Mouse (Mus musculus): ENCODE measurements around the gene Gm28047. TPM values are rescaled to one million over a fixed set of nuclear protein-coding genes. Genes with fewer than 3 reads are reported as not detected.

The Gm28047 gene
- polyA plus RNA-seq, 1 experiment from 2014 or later: not detected

GRCm38 (mm10) chr15:102532106-102532900 lies 92.6 kb downstream of the Gm28047 start:
- Histone ChIP-seq H3K36me3 (peaks cover 86% of the 10 kb centered on the region), H3K9ac (no peak overlapping the region), H3K4me1 (no peaks in the 10 kb centered on the region), H3K27me3 (replicated peaks) (no peaks in the 10 kb centered on the region), H3K27ac (no peak overlapping the region), H3K4me3 (no peak overlapping the region), H3K4me2 (no peak overlapping the region), H3K9me3 (replicated peaks) (no peaks in the 10 kb centered on the region)
- 79% methylated on average over 3 of the region's 3 CpGs for whole genome bisulfite sequencing (ENCODE audit: insufficient replicate concordance)
- no peak for ATAC-seq

- whole genome bisulfite sequencing (ENCODE audit: insufficient replicate concordance): 80% methylated on average over 4 of the region's 4 CpGs
- Histone ChIP-seq H3K27ac (no peak overlapping the region), H3K4me2 (no peak overlapping the region), H3K36me3 (peaks cover 80% of the 10 kb centered on the region), H3K9me3 (replicated peaks) (no peaks in the 10 kb centered on the region), H3K9ac (no peak overlapping the region), H3K4me1 (no peaks in the 10 kb centered on the region), H3K4me3 (no peak overlapping the region), H3K27me3 (replicated peaks) (no peaks in the 10 kb centered on the region)
- no peak for ATAC-seq
These were observed 93.3 kb downstream of the Gm28047 start for GRCm38 (mm10) chr15:102531586-102531985.

- H3K4me1 ChIP-seq: no peaks in the 10 kb centered on the region
- no peaks in the 10 kb centered on the region for H3K27me3 ChIP-seq (replicated peaks)
- whole genome bisulfite sequencing (ENCODE audit: insufficient replicate concordance): 63% methylated on average over 4 of the region's 4 CpGs
- no peak overlapping the region for H3K9ac ChIP-seq
- H3K36me3 ChIP-seq: peaks cover 73% of the 10 kb centered on the region
- no peak for ATAC-seq
- H3K9me3 ChIP-seq (replicated peaks): no peaks in the 10 kb centered on the region
- no peak overlapping the region for H3K4me3 ChIP-seq
- H3K4me2 ChIP-seq: no peak overlapping the region
- H3K27ac ChIP-seq: no peak overlapping the region
These were observed 94.3 kb downstream of the Gm28047 start for GRCm38 (mm10) chr15:102530566-102530965.

- H3K36me3 ChIP-seq: peaks cover 68% of the 10 kb centered on the region
- no peaks in the 10 kb centered on the region for H3K27me3 ChIP-seq (replicated peaks)
- WGBS (ENCODE audit: insufficient replicate concordance): 81% methylated on average over 1 of the region's 1 CpGs
- no peak overlapping the region for H3K4me2 ChIP-seq
- no peak overlapping the region for H3K27ac ChIP-seq
- H3K9ac ChIP-seq: no peak overlapping the region
- H3K4me3 ChIP-seq: no peak overlapping the region
- H3K9me3 ChIP-seq (replicated peaks): no peaks in the 10 kb centered on the region
- no peak for ATAC-seq
- no peaks in the 10 kb centered on the region for H3K4me1 ChIP-seq
These were observed 96.5 kb downstream of the Gm28047 start for GRCm38 (mm10) chr15:102528396-102528795.

GRCm38 (mm10) chr15:102527936-102528335 lies 96.9 kb downstream of the Gm28047 start:
- H3K36me3 ChIP-seq: peaks cover 65% of the 10 kb centered on the region
- H3K9ac ChIP-seq: no peak overlapping the region
- H3K27me3 ChIP-seq (replicated peaks): no peaks in the 10 kb centered on the region
- no peaks in the 10 kb centered on the region for H3K9me3 ChIP-seq (replicated peaks)
- H3K27ac ChIP-seq: no peak overlapping the region
- no peaks in the 10 kb centered on the region for H3K4me1 ChIP-seq
- H3K4me2 ChIP-seq: no peak overlapping the region
- ATAC-seq: no peak
- H3K4me3 ChIP-seq: no peak overlapping the region
- 64% methylated on average over 3 of the region's 3 CpGs for WGBS (ENCODE audit: insufficient replicate concordance)

GRCm38 (mm10) chr15:102526111-102527002 lies 98.5 kb downstream of the Gm28047 start:
- Histone ChIP-seq H3K4me1 (peaks cover 4% of the 10 kb centered on the region), H3K9ac (no peak overlapping the region), H3K4me2 (no peak overlapping the region), H3K4me3 (no peak overlapping the region), H3K27ac (no peak overlapping the region), H3K9me3 (replicated peaks) (no peaks in the 10 kb centered on the region), H3K27me3 (replicated peaks) (no peaks in the 10 kb centered on the region), H3K36me3 (peaks cover 70% of the 10 kb centered on the region)
- 71% methylated on average over 6 of the region's 6 CpGs for WGBS (ENCODE audit: insufficient replicate concordance)
- no peak for ATAC-seq

GRCm38 (mm10) chr15:102524892-102525485 lies 99.9 kb downstream of the Gm28047 start, which contains the start of gene Npff:
TSS of gene Npff (minus strand) at chr15:102524942.
- H3K9me3 ChIP-seq (replicated peaks): no peaks in the 10 kb centered on the region
- peaks cover 66% of the 10 kb centered on the region for H3K36me3 ChIP-seq
- no peak within 1 kb of the TSS for H3K27ac ChIP-seq
- H3K9ac ChIP-seq: no peak within 1 kb of the TSS
- peaks cover 18% of the 10 kb centered on the region for H3K4me1 ChIP-seq
- no peaks in the 10 kb centered on the region for H3K27me3 ChIP-seq (replicated peaks)
- WGBS (ENCODE audit: insufficient replicate concordance): 7% methylated on average over 3 of the region's 3 CpGs
- H3K4me2 ChIP-seq: no peak within 1 kb of the TSS
- ATAC-seq: no peak
- H3K4me3 ChIP-seq: no peak within 1 kb of the TSS

- 58% methylated on average over 4 of the region's 4 CpGs for WGBS (ENCODE audit: insufficient replicate concordance)
- Histone ChIP-seq H3K4me2 (no peak overlapping the region), H3K4me1 (peaks cover 39% of the 10 kb centered on the region), H3K9me3 (replicated peaks) (no peaks in the 10 kb centered on the region), H3K27me3 (replicated peaks) (no peaks in the 10 kb centered on the region), H3K27ac (peak overlapping the region; percentile 39; the same call in 1 of the 2 replicates), H3K36me3 (peaks cover 40% of the 10 kb centered on the region), H3K9ac (no peak overlapping the region), H3K4me3 (no peak overlapping the region)
- ATAC-seq: no peak
These were observed 103.4 kb downstream of the Gm28047 start for GRCm38 (mm10) chr15:102521480-102521879.

GRCm38 (mm10) chr15:102520416-102520815 lies 104.5 kb downstream of the Gm28047 start:
- Histone ChIP-seq H3K27me3 (replicated peaks) (peaks cover 9% of the 10 kb centered on the region; the same call in 1 of the 2 replicates), H3K4me1 (peaks cover 48% of the 10 kb centered on the region), H3K27ac (peak overlapping the region; percentile 97), H3K9me3 (replicated peaks) (no peaks in the 10 kb centered on the region), H3K9ac (peak overlapping the region; percentile 89), H3K4me3 (no peak overlapping the region), H3K36me3 (peaks cover 40% of the 10 kb centered on the region), H3K4me2 (peak overlapping the region; percentile 99)
- ATAC-seq: no peak
- WGBS (ENCODE audit: insufficient replicate concordance): 35% methylated on average over 4 of the region's 4 CpGs

- peaks cover 10% of the 10 kb centered on the region; the same call in 1 of the 2 replicates for H3K27me3 ChIP-seq (replicated peaks)
- 31% methylated on average over 17 of the region's 17 CpGs for WGBS (ENCODE audit: insufficient replicate concordance)
- no peak for ATAC-seq
- H3K9me3 ChIP-seq (replicated peaks): no peaks in the 10 kb centered on the region
- H3K36me3 ChIP-seq: peaks cover 37% of the 10 kb centered on the region
- H3K4me1 ChIP-seq: peaks cover 48% of the 10 kb centered on the region
- peak overlapping the region; percentile 76 for H3K4me3 ChIP-seq
- peak overlapping the region; percentile 89 for H3K9ac ChIP-seq
- H3K4me2 ChIP-seq: peak overlapping the region; percentile 99
- peak overlapping the region; percentile 97 for H3K27ac ChIP-seq
These were observed 105.4 kb downstream of the Gm28047 start for GRCm38 (mm10) chr15:102519211-102520141.

- peaks cover 48% of the 10 kb centered on the region for H3K4me1 ChIP-seq
- ATAC-seq: no peak
- H3K27ac ChIP-seq: peak overlapping the region; percentile 97
- H3K27me3 ChIP-seq (replicated peaks): peaks cover 10% of the 10 kb centered on the region; the same call in 1 of the 2 replicates
- peak overlapping the region; percentile 89 for H3K9ac ChIP-seq
- peak overlapping the region; percentile 76 for H3K4me3 ChIP-seq
- WGBS (ENCODE audit: insufficient replicate concordance): 7% methylated on average over 9 of the region's 9 CpGs
- H3K9me3 ChIP-seq (replicated peaks): no peaks in the 10 kb centered on the region
- peak overlapping the region; percentile 99 for H3K4me2 ChIP-seq
- H3K36me3 ChIP-seq: peaks cover 31% of the 10 kb centered on the region
These were observed 106.0 kb downstream of the Gm28047 start for GRCm38 (mm10) chr15:102518859-102519201.
